Mouse (Mus musculus) midbrain, embryonic 15.5 days (tissue): Measurements from ENCODE around the gene Lat2. TPM values are rescaled to one million over a fixed set of nuclear protein-coding genes. Genes with fewer than 3 reads are reported as not detected.
"Not testable (repeated sequence)": the region's sequence is repeated elsewhere in the genome, so short reads cannot be mapped to it uniquely, and the experiment has no call there.

Source experiments
- ATAC-seq: fragments of 200-750 bp; cut with Nextera tagmentation; replicated peaks from 2 replicates; pipeline ENCODE4 v1.8.0; 2017; ENCODE audit warnings: moderate TSS enrichment
- H3K27ac ChIP-seq: fragments of 300-500 bp; sonication (generic); 2 replicates; pipeline ENCODE4 v1.5.1; 2015; ENCODE audit warnings: mild to moderate bottlenecking, inconsistent platforms
- H3K27me3 ChIP-seq: fragments of 300-500 bp; sonication (generic); replicated peaks from 2 replicates; pipeline ENCODE4 v1.6.1; 2015; ENCODE audit warnings: inconsistent platforms
- H3K36me3 ChIP-seq: fragments of 300-500 bp; sonication (generic); replicated peaks from 2 replicates; pipeline ENCODE4 v1.6.1; 2015; ENCODE audit warnings: inconsistent platforms
- H3K4me1 ChIP-seq: fragments of 300-500 bp; sonication (generic); 2 replicates; pipeline ENCODE4 v1.6.1; 2015; ENCODE audit warnings: inconsistent platforms
- H3K4me2 ChIP-seq: fragments of 300-500 bp; sonication (generic); 2 replicates; pipeline ENCODE4 v1.6.1; 2015; ENCODE audit warnings: inconsistent platforms, mild to moderate bottlenecking, moderate library complexity
- H3K4me3 ChIP-seq: fragments of 300-500 bp; sonication (generic); 2 replicates; pipeline ENCODE4 v1.5.1; 2015; ENCODE audit warnings: mild to moderate bottlenecking, inconsistent platforms
- H3K9ac ChIP-seq: fragments of 300-500 bp; sonication (generic); 2 replicates; pipeline ENCODE4 v1.6.1; 2015; ENCODE audit warnings: mild to moderate bottlenecking, inconsistent platforms
- H3K9me3 ChIP-seq: fragments of 300-500 bp; sonication (generic); 2 replicates; pipeline ENCODE4 v1.6.1; 2016; ENCODE audit warnings: inconsistent platforms
- WGBS: fragments of 180-500 bp; shearing (Covaris S2); methylation state at CpG from one replicate; pipeline ENCODE4 v1.1.7; 2015; ENCODE audit warnings: mixed read lengths; 5-methylcytosine and 5-hydroxymethylcytosine counted together
- polyA plus RNA-seq: library from polyadenylated mRNA; unstranded; fragments of >200 nt; fragmentation: Nextera tagmentation; extraction: Ambion mirVana; gene quantifications from 2 replicates; pipeline ENCODE4 v1.2.1, GENCODE M21; 2015

The Lat2 gene
- 3.0 and 3.5 TPM in 2 replicates for polyA plus RNA-seq

DNA sequence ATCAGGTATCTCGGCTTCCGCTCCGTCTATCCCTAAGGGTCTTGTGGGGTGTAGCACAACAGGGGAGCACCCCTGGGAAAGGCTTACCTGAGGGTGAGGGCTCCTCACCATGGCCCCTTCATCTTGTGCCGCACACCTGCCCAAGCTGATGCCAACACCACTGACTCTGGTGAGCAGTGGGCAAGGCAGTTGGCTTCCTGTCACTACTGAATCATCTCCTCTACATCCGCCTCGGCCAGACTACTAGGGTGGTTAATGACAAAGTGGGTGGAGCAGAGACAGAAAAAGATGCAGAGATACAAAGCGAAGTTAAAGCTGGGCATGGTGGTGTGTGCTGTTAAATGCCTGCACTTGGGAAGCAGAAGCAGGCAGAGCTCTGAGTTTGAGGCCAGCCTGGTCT lies at the start of gene Lat2:
Gene Lat2, minus strand, starts transcription at position 224 of the 400 bp plus-strand sequence.
- no peaks in the 10 kb centered on the region for H3K27me3 ChIP-seq
- 91% methylated on average over 7 of the region's 7 CpGs for WGBS
- no peaks in the 10 kb centered on the region for H3K4me1 ChIP-seq
- no peak within 1 kb of the TSS for H3K27ac ChIP-seq
- no peak within 1 kb of the TSS for H3K4me2 ChIP-seq
- no peak within 1 kb of the TSS for H3K9ac ChIP-seq
- ATAC-seq: no peak
- peaks cover 23% of the 10 kb centered on the region for H3K36me3 ChIP-seq
- H3K9me3 ChIP-seq: no peaks in the 10 kb centered on the region
- no peak within 1 kb of the TSS for H3K4me3 ChIP-seq

DNA sequence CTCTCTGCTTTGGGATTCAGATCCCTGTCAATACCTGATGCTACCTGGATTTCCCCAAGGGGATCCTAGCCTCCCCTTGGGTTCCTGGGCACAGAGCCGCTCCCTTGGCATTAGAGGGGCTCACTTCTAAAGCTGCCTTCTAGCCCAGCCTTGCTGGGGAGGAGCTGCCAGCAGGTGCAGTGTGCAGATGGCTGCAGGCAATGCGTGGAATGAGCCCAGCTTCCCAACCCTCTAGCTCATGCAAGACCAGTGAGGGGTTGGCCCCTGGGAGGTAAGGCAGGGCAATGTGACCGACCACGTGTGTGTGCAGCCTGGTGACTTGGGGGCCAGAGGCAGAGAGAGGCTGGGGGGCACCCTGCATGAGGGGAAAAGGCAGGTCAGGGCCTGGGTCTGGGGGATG lies 41.9 kb upstream of the Lat2 start:
- H3K4me3 ChIP-seq: no peak overlapping the region
- no peak overlapping the region for H3K27ac ChIP-seq
- ATAC-seq: no peak
- WGBS: 69% methylated on average over 4 of the region's 4 CpGs
- no peaks in the 10 kb centered on the region for H3K4me1 ChIP-seq
- H3K9ac ChIP-seq: no peak overlapping the region
- no peak overlapping the region for H3K4me2 ChIP-seq
- H3K9me3 ChIP-seq: no peaks in the 10 kb centered on the region
- H3K36me3 ChIP-seq: peaks cover 12% of the 10 kb centered on the region
- H3K27me3 ChIP-seq: no peaks in the 10 kb centered on the region

DNA sequence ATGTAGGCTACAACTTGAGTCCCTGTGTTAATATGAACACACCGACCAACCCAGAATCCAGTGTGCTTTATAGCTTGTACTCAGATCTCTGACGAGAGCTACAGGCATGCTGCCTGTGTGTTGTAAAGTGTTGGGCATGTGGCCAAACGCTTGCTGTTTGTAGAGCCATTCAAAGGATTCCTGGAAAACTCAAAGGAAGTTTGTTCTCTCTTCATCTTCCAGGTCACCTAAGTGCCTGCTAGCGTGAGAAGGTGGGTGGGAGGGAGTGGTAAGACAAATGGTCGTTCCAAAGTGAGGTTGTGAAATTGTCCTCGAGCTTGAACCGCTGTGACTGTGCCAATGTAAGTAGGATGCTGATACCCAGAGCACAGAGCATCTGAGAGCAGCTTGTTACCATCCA lies 37.2 kb upstream of the Lat2 start:
- H3K9ac ChIP-seq: no peak overlapping the region
- H3K4me2 ChIP-seq: no peak overlapping the region
- no peaks in the 10 kb centered on the region for H3K36me3 ChIP-seq
- no peak for ATAC-seq
- no peak overlapping the region for H3K27ac ChIP-seq
- no peaks in the 10 kb centered on the region for H3K27me3 ChIP-seq
- no peak overlapping the region for H3K4me3 ChIP-seq
- WGBS: 67% methylated on average over 7 of the region's 7 CpGs
- H3K4me1 ChIP-seq: no peaks in the 10 kb centered on the region
- no peaks in the 10 kb centered on the region for H3K9me3 ChIP-seq

DNA sequence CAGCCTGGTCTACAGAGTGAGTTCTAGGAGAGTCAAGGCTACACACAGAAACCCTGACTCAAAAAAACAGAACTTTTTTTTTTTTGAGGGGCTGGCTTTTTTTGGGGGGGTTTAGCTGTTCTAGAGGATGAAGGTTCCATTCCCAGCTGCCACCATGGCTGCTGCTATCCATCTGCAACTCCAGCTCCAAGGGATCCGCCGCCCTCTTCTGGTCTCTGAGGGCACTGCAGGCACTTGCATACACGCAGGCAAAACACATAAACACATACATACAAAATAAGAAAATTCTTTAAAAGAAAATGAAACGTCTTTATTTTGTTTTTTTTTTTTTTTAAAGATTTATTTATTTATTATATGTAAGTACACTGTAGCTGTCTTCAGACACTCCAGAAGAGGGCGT lies 36.1 kb upstream of the Lat2 start:
- no peak overlapping the region for H3K9ac ChIP-seq
- WGBS: 59% methylated on average over 5 of the region's 5 CpGs
- H3K27me3 ChIP-seq: no peaks in the 10 kb centered on the region
- H3K27ac ChIP-seq: no peak overlapping the region
- no peak overlapping the region for H3K4me3 ChIP-seq
- no peak for ATAC-seq
- H3K36me3 ChIP-seq: no peaks in the 10 kb centered on the region
- H3K4me1 ChIP-seq: no peaks in the 10 kb centered on the region
- H3K4me2 ChIP-seq: no peak overlapping the region
- H3K9me3 ChIP-seq: no peaks in the 10 kb centered on the region

DNA sequence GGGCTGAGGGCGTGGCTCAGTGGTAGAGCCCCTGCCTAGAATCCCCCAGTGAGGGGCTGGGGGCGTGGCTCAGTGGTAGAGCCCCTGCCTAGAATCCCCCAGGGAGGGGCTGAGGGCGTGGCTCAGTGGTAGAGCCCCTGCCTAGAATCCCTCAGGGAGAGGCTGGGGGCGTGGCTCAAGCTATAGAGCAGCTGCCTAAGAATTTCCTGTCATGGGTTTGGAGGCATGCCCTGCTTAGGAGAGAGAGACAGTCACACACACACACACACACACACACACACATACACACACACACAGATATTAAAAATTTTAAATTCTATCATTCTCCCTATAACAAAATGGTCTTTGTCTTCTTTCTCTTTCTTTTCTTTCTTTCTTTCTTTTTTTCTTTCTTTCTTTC lies 34.2 kb upstream of the Lat2 start:
- not testable (repeated sequence) for H3K9ac ChIP-seq, H3K27ac ChIP-seq, H3K36me3 ChIP-seq, H3K4me1 ChIP-seq, H3K4me2 ChIP-seq, ATAC-seq, H3K9me3 ChIP-seq, H3K4me3 ChIP-seq, H3K27me3 ChIP-seq
- 77% methylated on average over 4 of the region's 4 CpGs for WGBS

DNA sequence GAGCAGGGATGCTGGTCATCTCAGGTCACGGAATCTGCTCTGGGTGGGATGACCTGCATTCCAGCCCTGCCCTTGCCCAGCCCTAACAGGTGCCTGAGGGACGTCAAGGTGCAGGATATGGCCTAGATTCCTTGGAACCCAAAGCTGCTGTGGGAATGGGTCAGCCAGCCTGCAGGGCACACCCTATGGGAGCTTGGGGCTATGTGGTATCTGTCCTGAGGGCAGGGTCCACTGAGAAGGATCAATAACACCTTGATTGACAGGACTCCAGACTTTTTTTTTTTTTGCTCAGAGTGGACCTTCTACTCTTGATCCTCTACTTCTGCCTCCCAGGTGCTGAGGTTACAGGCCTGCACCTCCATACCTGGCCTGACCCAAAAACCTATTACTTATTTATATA lies 32.6 kb upstream of the Lat2 start:
- Histone ChIP-seq H3K4me2 (no peak overlapping the region), H3K4me3 (no peak overlapping the region), H3K4me1 (no peaks in the 10 kb centered on the region), H3K27me3 (no peaks in the 10 kb centered on the region), H3K36me3 (no peaks in the 10 kb centered on the region), H3K9ac (no peak overlapping the region), H3K9me3 (no peaks in the 10 kb centered on the region), H3K27ac (no peak overlapping the region)
- no peak for ATAC-seq
- 83% methylated on average over 2 of the region's 2 CpGs for WGBS

DNA sequence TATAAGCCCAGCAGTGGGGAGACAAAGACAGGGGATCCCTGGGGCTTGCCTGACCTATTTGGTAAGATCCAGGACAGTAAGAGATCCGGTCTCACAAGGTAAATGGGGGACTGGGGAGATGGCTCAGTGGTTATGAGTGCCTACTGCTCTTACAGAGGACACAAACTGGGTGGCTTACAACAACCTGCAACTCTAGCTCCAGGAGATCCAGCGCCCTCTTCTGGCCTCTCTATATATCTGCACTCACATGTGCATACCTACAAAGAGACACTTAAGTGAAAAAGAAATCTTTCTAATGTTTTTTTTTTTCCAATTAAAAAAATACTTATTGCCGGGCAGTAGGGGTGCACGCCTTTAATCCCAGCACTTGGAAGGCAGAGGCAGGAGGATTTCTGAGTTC lies 31.6 kb upstream of the Lat2 start:
- H3K36me3 ChIP-seq: no peaks in the 10 kb centered on the region
- no peaks in the 10 kb centered on the region for H3K9me3 ChIP-seq
- no peaks in the 10 kb centered on the region for H3K4me1 ChIP-seq
- no peak overlapping the region for H3K4me2 ChIP-seq
- no peak for ATAC-seq
- H3K9ac ChIP-seq: no peak overlapping the region
- no peak overlapping the region for H3K27ac ChIP-seq
- H3K4me3 ChIP-seq: no peak overlapping the region
- no peaks in the 10 kb centered on the region for H3K27me3 ChIP-seq
- 76% methylated on average over 4 of the region's 4 CpGs for WGBS

DNA sequence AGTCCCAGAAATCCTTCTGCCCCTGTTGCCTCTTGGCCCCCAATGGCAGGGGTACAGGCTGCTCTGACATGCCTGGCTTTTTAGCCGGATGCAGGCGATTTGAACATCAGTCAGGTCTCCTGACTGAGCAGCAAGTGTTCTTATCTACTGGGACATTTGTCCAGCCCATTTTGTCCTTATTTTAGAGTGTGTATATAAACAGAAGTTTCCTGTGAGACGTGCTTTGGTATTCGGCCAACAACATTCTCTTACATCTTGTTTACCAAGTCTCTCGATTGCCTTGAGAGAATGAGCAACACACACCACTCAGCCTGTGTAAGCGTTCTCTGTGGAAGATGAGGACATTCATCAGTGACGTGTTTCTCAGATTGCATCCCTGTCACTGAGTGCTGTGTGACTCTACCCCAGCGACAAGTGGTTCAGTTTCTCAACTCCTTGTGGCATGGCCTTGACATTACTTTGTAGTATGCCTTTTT lies 29.9 kb upstream of the Lat2 start:
- no peaks in the 10 kb centered on the region for H3K9me3 ChIP-seq
- WGBS: 79% methylated on average over 8 of the region's 8 CpGs
- no peaks in the 10 kb centered on the region for H3K36me3 ChIP-seq

DNA sequence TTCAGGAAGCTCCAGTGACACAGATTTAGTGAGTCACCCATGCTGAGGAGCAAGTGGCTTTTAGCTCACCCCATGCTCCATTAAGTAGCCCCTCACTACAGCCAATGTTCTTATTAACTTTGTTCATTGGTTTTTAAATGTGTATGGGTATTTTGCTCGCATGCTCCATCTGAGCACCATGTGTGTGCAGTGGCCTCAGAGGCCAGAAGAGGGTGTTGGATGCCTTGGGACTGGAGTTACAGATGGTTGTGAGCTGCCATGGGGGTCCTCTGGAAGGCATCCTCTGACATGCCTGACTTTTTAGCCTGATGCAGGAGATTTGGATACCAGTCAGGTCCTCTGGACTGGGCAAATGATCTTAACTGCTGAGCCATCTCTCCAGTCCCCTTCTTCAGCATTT lies 29.3 kb upstream of the Lat2 start:
- Histone ChIP-seq H3K27ac (no peak overlapping the region), H3K4me3 (no peak overlapping the region), H3K9me3 (no peaks in the 10 kb centered on the region), H3K36me3 (no peaks in the 10 kb centered on the region), H3K4me2 (no peak overlapping the region), H3K4me1 (0 out of 2 replicates have a peak, but pooled peaks cover 3% of the 10 kb centered on the region), H3K9ac (no peak overlapping the region), H3K27me3 (no peaks in the 10 kb centered on the region)
- no peak for ATAC-seq
- 79% methylated on average over 1 of the region's 1 CpGs for WGBS

More for the DNA sequence above, 29.9 kb upstream of the Lat2 start:
- H3K27ac ChIP-seq: no peak overlapping the region
- H3K27me3 ChIP-seq: no peaks in the 10 kb centered on the region
- H3K9ac ChIP-seq: no peak overlapping the region
- 0 out of 2 replicates have a peak, but pooled peaks cover 2% of the 10 kb centered on the region for H3K4me1 ChIP-seq
- H3K4me3 ChIP-seq: no peak overlapping the region
- no peak for ATAC-seq
- no peak overlapping the region for H3K4me2 ChIP-seq

DNA sequence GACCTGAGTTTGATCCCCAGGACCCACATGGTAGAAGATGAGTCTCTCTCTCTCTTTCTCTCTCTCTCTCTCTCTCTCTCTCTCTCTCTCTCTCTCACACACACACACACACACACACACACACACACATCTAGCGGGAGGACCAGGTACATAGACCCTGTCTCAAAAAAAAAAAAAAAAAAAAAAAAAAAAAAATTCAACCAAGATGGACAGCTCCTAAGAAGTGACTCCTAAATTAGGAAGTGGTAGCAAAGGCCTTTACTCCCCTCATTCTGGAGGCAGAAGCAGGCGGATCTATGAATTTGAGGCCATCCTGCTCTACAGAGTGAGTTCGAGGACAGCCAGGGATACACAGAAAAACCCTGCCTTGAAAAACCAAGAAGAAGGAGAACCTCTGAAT lies 25.5 kb upstream of the Lat2 start:
- H3K4me3 ChIP-seq: no peak overlapping the region
- no peaks in the 10 kb centered on the region for H3K36me3 ChIP-seq
- 91% methylated on average over 3 of the region's 3 CpGs for WGBS
- H3K9ac ChIP-seq: no peak overlapping the region
- peaks cover 13% of the 10 kb centered on the region for H3K4me1 ChIP-seq
- no peaks in the 10 kb centered on the region for H3K27me3 ChIP-seq
- no peaks in the 10 kb centered on the region for H3K9me3 ChIP-seq
- no peak overlapping the region for H3K4me2 ChIP-seq
- no peak overlapping the region for H3K27ac ChIP-seq
- ATAC-seq: no peak

DNA sequence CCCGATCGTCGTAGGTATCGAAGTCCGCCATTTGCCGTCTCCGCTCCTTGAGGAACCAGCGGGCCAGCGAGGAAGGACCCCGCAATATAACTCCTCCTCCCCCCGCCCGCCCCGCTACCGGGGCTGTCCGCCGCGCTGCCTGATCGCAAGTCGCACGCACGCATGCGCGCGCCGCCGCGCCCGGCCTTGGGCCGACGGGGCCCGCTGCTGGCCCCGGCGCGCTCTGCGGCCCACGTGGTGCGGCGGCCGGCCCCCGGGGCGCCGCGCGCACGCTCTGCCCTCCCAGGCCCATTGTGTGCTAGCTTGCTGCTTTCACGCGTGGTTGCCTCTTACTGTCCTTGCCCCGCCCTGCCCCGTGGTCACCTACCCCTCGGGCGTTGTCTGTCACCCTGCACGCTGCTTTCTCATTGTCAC lies 24.5 kb upstream of the Lat2 start, which contains the start of gene Eif4h:
Gene Eif4h, minus strand, starts transcription at position 222 of the 414 bp plus-strand sequence.
- no peaks in the 10 kb centered on the region for H3K36me3 ChIP-seq
- peak within 1 kb of the TSS; percentile 99 for H3K9ac ChIP-seq
- H3K9me3 ChIP-seq: no peaks in the 10 kb centered on the region
- H3K27ac ChIP-seq: peak within 1 kb of the TSS; percentile 95
- H3K27me3 ChIP-seq: no peaks in the 10 kb centered on the region
- H3K4me3 ChIP-seq: peak within 1 kb of the TSS; percentile 96
- H3K4me1 ChIP-seq: peaks cover 13% of the 10 kb centered on the region
- under 1% methylated on average over 51 of the region's 52 CpGs for WGBS
- H3K4me2 ChIP-seq: peak within 1 kb of the TSS; percentile 63
- ATAC-seq: peak; percentile 93

DNA sequence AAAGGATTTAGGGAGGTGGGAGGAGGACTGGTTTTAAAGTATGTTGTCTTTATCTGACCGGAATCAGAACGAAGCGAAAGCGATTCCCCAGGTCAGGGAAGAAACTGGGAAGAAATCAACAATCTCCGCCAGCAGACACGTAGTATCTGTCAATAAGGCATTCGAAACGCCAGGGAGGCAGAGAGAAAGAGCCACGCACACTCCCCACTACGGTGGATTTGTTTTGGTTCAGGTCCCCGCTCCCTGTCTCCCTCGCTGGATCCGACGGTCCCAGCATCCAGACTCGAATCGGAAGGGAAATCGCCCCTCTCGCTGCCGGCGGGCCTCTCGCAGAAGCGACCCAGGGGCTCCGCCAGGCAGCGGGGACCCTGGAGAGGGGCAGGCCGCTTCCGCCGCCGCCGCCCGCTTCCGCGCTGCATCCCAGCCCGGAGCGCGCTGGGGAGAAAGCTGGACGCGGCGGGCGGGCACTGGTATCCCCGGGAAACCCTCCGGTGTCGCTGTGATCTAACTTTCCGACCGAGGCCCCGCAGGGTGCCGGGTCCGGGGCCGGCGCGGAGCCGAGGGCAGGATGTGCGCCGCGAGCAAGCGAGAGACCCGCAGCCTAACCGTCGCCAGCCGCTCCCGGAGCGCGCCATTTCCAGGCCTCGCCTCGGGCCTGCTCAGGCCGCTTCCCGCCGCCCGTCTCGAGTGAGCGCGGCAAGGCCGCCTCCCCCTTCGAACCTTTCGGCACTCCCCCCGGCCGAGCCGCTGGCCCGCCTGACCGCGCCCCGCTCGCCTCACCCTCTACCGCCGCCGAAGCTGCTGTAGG lies 23.8 kb upstream of the Lat2 start:
- Histone ChIP-seq H3K27me3 (no peaks in the 10 kb centered on the region), H3K4me2 (peak overlapping the region; percentile 60), H3K36me3 (no peaks in the 10 kb centered on the region), H3K4me1 (peaks cover 13% of the 10 kb centered on the region), H3K4me3 (peak overlapping the region; percentile 96), H3K9ac (peak overlapping the region; percentile 99), H3K9me3 (no peaks in the 10 kb centered on the region), H3K27ac (peak overlapping the region; percentile 95)
- under 1% methylated on average over 75 of the region's 85 CpGs for WGBS
- peak; percentile 86 for ATAC-seq
